Mouse (Mus musculus) ES-E14 (cell line): ENCODE results near the gene Chd5. TPM values are rescaled to one million over a fixed set of nuclear protein-coding genes. Genes with fewer than 3 reads are reported as not detected.

Source experiments
- DNase-seq: peaks from one replicate; pipeline ENCODE4 v3.0.0-alpha.2; 2013; ENCODE audit warnings: low read depth, low spot score
- H3K27ac ChIP-seq: 2 replicates; pipeline ENCODE4 v1.5.1; 2012; ENCODE audit warnings: low read depth, mild to moderate bottlenecking, low read length, moderate library complexity, mixed read lengths; ENCODE audit not compliant: poor library complexity, insufficient read depth, severe bottlenecking
- H3K36me3 ChIP-seq: 2 replicates; pipeline ENCODE4 v1.6.1; 2012; ENCODE audit warnings: mild to moderate bottlenecking, low read length, moderate library complexity, mixed read lengths; ENCODE audit not compliant: control insufficient read depth, poor library complexity, insufficient read depth, severe bottlenecking
- H3K4me1 ChIP-seq, 2 experiments: fragments of 150-350 bp in 1 of 2; sonication (generic) in 1 of 2; 2 replicates each; pipeline ENCODE4 v1.6.1; 2012; ENCODE audit warnings: low read length in 2 of 2, mild to moderate bottlenecking in 1 of 2, mixed read lengths in 1 of 2; ENCODE audit not compliant: control insufficient read depth in 2 of 2, insufficient read depth in 2 of 2, poor library complexity in 1 of 2
- H3K4me3 ChIP-seq, 2 experiments: fragments of 150-350 bp in 1 of 2; sonication (generic) in 1 of 2; 2 replicates each; pipeline ENCODE4 v1.5.1; 2012; ENCODE audit warnings: low read length in 2 of 2, low read depth in 1 of 2, mild to moderate bottlenecking in 1 of 2, mixed read lengths in 1 of 2; ENCODE audit not compliant: insufficient read depth in 1 of 2, poor library complexity in 1 of 2, severe bottlenecking in 1 of 2
- H3K9ac ChIP-seq: 2 replicates; pipeline ENCODE4 v1.6.1; 2012; ENCODE audit warnings: low read depth, mild to moderate bottlenecking, low read length, mixed read lengths; ENCODE audit not compliant: poor library complexity, insufficient read depth, severe bottlenecking
- H3K9me3 ChIP-seq: fragments of 150-350 bp; sonication (generic); 2 replicates; pipeline ENCODE4 v1.6.1; 2012; ENCODE audit warnings: low read depth, mild to moderate bottlenecking, low read length; ENCODE audit not compliant: control insufficient read depth, insufficient read depth
- CHD2 ChIP-seq: IDR thresholded peaks from 2 replicates; pipeline ENCODE4 v1.6.1; 2014; ENCODE audit warnings: mild to moderate bottlenecking, low read depth, low read length, inconsistent platforms
- HCFC1 ChIP-seq: IDR thresholded peaks from 2 replicates; pipeline ENCODE4 v1.6.1; 2012; ENCODE audit warnings: low read length, inconsistent platforms, borderline replicate concordance; ENCODE audit not compliant: insufficient read depth
- MAFK ChIP-seq: IDR thresholded peaks from 2 replicates; pipeline ENCODE4 v1.6.1; 2014; ENCODE audit warnings: mild to moderate bottlenecking, low read depth, low read length, inconsistent platforms; ENCODE audit not compliant: insufficient read depth
- ZC3H11A ChIP-seq: IDR thresholded peaks from 2 replicates; pipeline ENCODE4 v1.6.1; 2012; ENCODE audit warnings: low read depth, mild to moderate bottlenecking, inconsistent platforms, low read length, borderline replicate concordance
- ZNF384 ChIP-seq: IDR thresholded peaks from 2 replicates; pipeline ENCODE4 v1.6.1; 2012; ENCODE audit warnings: low read depth, low read length, inconsistent platforms
- in situ Hi-C, 2 experiments: fragments of 600-800 bp; cut with MboI; formaldehyde crosslinking; loops; one replicate each; pipeline ENCODE4 v1.15.1; 2025; ENCODE audit warnings: low sequenced_read_pairs in 2 of 2, inconsistent platforms in 1 of 2; ENCODE audit not compliant: unreplicated experiment in 2 of 2
- total RNA-seq: library from RNA; depleted of rRNA; stranded (reverse); fragments of 300-350 nt; gene quantifications from 2 replicates; pipeline ENCODE4 v1.2.3, GENCODE M21; 2012

Gene Chd5
- total RNA-seq, 1 experiment: 3.1 TPM

DNA sequence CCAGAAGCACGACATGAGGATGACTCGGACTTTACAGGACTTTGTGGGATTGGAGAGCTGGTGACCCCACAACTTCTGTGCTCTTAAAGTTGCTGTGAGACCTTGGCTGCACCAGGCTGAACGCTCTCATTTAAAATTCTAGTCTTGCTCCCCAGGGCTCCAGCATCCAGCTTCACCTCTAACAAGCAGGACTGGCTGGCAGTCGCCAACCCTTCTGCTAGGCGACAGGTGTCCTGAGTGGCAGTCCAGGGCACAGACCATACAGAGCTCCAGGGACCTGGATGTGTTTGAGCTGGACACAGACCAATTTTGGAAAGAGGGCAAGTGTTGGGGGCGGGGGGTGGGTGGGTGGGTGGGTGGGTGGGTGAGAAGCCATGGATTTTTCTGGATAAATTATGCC, 679 bp upstream of the Chd5 start:
- peaks cover 3 to 27% of the 10 kb centered on the region in 2 experiments; a peak in 2 of 4 replicates for H3K4me1 ChIP-seq
- H3K9ac ChIP-seq: no peak overlapping the region
- no peaks in the 10 kb centered on the region for H3K9me3 ChIP-seq
- peaks cover 14% of the 10 kb centered on the region for H3K36me3 ChIP-seq
- no peak for TF ChIP-seq CHD2
- no peak for TF ChIP-seq MAFK
- no peak for TF ChIP-seq ZC3H11A
- no peak for TF ChIP-seq ZNF384
- TF ChIP-seq HCFC1: no peak
- no peak overlapping the region for H3K27ac ChIP-seq
- H3K4me3 ChIP-seq: no peak overlapping the region
- no peak for DNase-seq
- in situ Hi-C loops: loop anchor here in 1 of 2 experiments (10.0 kb wide), 1 partner anchor 97 kb away; no protein-coding TSS in a partner anchor

GRCm38 (mm10) chr4:152339293-152339790, 891 bp downstream of the Chd5 start:
- Histone ChIP-seq H3K9ac (peak overlapping the region; percentile 57), H3K4me1 (peaks cover 5 to 30% of the 10 kb centered on the region in 2 experiments; a peak in 2 of 4 replicates), H3K4me3 (peak overlapping the region; percentile 58 to 76), H3K36me3 (peaks cover 3% of the 10 kb centered on the region), H3K27ac (no peak overlapping the region), H3K9me3 (no peaks in the 10 kb centered on the region)
- no peak for DNase-seq
- no peak for TF ChIP-seq MAFK
- TF ChIP-seq HCFC1: no peak
- no peak for TF ChIP-seq ZNF384
- in situ Hi-C loops: loop anchor here in 1 of 2 experiments (10.0 kb wide), 1 partner anchor 95 kb away; no protein-coding TSS in a partner anchor

GRCm38 (mm10) chr4:152340584-152341284, 2.3 kb downstream of the Chd5 start:
- H3K27ac ChIP-seq: no peak overlapping the region
- no peaks in the 10 kb centered on the region for H3K36me3 ChIP-seq
- peaks cover 7 to 42% of the 10 kb centered on the region in 2 experiments; a peak in 3 of 4 replicates for H3K4me1 ChIP-seq
- no peaks in the 10 kb centered on the region for H3K9me3 ChIP-seq
- H3K9ac ChIP-seq: peak overlapping the region; percentile 22; the same call in 1 of the 2 replicates
- DNase-seq: peak; percentile 69
- TF ChIP-seq HCFC1 (no peak), ZNF384 (no peak), CHD2 (no peak), ZC3H11A (no peak), MAFK (no peak)
- peak overlapping the region in 1 of 2 experiments; percentile 40; a peak in 1 of 4 replicates for H3K4me3 ChIP-seq
- in situ Hi-C loops: no loop called here

GRCm38 (mm10) chr4:152343296-152343695, 4.8 kb downstream of the Chd5 start:
- in situ Hi-C loops: no loop called here
- Histone ChIP-seq H3K36me3 (no peaks in the 10 kb centered on the region), H3K9ac (no peak overlapping the region), H3K9me3 (no peaks in the 10 kb centered on the region), H3K4me3 (no peak overlapping the region), H3K27ac (no peak overlapping the region), H3K4me1 (peaks cover 10 to 61% of the 10 kb centered on the region in 2 experiments; a peak in 3 of 4 replicates)
- TF ChIP-seq HCFC1 (no peak), ZC3H11A (peak; percentile 50; the same call in 1 of the 2 replicates)
- DNase-seq: no peak
